Mouse (Mus musculus) midbrain, embryonic 15.5 days (tissue): ENCODE results near the gene Kif17. TPM values are rescaled to one million over a fixed set of nuclear protein-coding genes. Genes with fewer than 3 reads are reported as not detected.
A peak's percentile ranks its signal among the peaks of the same experiment; 100 is the strongest.

Experiments used
- ATAC-seq: fragments of 200-750 bp; cut with Nextera tagmentation; replicated peaks from 2 replicates; pipeline ENCODE4 v1.8.0; 2017; ENCODE audit warnings: moderate TSS enrichment
- H3K27ac ChIP-seq: fragments of 300-500 bp; sonication (generic); 2 replicates; pipeline ENCODE4 v1.5.1; 2015; ENCODE audit warnings: mild to moderate bottlenecking, inconsistent platforms
- H3K27me3 ChIP-seq: fragments of 300-500 bp; sonication (generic); replicated peaks from 2 replicates; pipeline ENCODE4 v1.6.1; 2015; ENCODE audit warnings: inconsistent platforms
- H3K36me3 ChIP-seq: fragments of 300-500 bp; sonication (generic); replicated peaks from 2 replicates; pipeline ENCODE4 v1.6.1; 2015; ENCODE audit warnings: inconsistent platforms
- H3K4me1 ChIP-seq: fragments of 300-500 bp; sonication (generic); 2 replicates; pipeline ENCODE4 v1.6.1; 2015; ENCODE audit warnings: inconsistent platforms
- H3K4me2 ChIP-seq: fragments of 300-500 bp; sonication (generic); 2 replicates; pipeline ENCODE4 v1.6.1; 2015; ENCODE audit warnings: inconsistent platforms, mild to moderate bottlenecking, moderate library complexity
- H3K4me3 ChIP-seq: fragments of 300-500 bp; sonication (generic); 2 replicates; pipeline ENCODE4 v1.5.1; 2015; ENCODE audit warnings: mild to moderate bottlenecking, inconsistent platforms
- H3K9ac ChIP-seq: fragments of 300-500 bp; sonication (generic); 2 replicates; pipeline ENCODE4 v1.6.1; 2015; ENCODE audit warnings: mild to moderate bottlenecking, inconsistent platforms
- H3K9me3 ChIP-seq: fragments of 300-500 bp; sonication (generic); 2 replicates; pipeline ENCODE4 v1.6.1; 2016; ENCODE audit warnings: inconsistent platforms
- WGBS: fragments of 180-500 bp; shearing (Covaris S2); methylation state at CpG from one replicate; pipeline ENCODE4 v1.1.7; 2015; ENCODE audit warnings: mixed read lengths; 5-methylcytosine and 5-hydroxymethylcytosine counted together
- polyA plus RNA-seq: library from polyadenylated mRNA; unstranded; fragments of >200 nt; fragmentation: Nextera tagmentation; extraction: Ambion mirVana; gene quantifications from 2 replicates; pipeline ENCODE4 v1.2.1, GENCODE M21; 2015

Gene Kif17
- 2.8 and 3.8 TPM in 2 replicates for polyA plus RNA-seq

- H3K27ac ChIP-seq = peak within 1 kb of the TSS; percentile 78
- H3K4me2 ChIP-seq = peak within 1 kb of the TSS; percentile 94
- peak; percentile 94 for ATAC-seq
- H3K36me3 ChIP-seq = peaks cover 2% of the 10 kb centered on the region; the same call in 1 of the 2 replicates
- WGBS = under 1% methylated on average over 64 of the region's 74 CpGs
- H3K9ac ChIP-seq = peak within 1 kb of the TSS; percentile 63
- H3K4me3 ChIP-seq = peak within 1 kb of the TSS; percentile 67
- H3K27me3 ChIP-seq = peaks cover 3% of the 10 kb centered on the region; the same call in 1 of the 2 replicates
- peaks cover 38% of the 10 kb centered on the region for H3K4me1 ChIP-seq
- no peaks in the 10 kb centered on the region for H3K9me3 ChIP-seq
These were observed at the start of gene Kif17, which contains the start of gene Sh2d5 for GRCm38 (mm10) chr4:138250088-138250960. Gene Kif17, plus strand, starts transcription at chr4:138250435. Gene Sh2d5, plus strand, starts transcription at chr4:138250403.

DNA sequence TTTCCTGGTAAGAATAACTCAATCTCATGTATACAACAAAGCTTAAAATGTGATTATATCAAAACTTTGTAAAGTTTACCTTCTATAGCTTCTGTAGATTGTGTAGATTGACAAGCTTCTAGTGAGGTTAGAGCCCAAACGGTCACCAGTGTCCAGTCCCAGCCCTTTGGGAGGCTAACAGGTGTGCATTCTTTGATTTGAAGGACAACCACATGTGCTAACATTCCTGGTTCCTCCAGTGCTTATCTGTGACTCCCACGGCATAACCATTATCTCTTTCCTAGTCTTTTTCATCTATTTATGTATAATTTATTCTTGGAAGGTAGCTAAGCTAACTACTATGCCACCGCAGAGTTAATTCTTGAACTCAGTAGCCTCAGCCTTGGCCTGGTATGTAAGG is 49.5 kb upstream of the Kif17 start:
- Histone ChIP-seq H3K4me1 (no peaks in the 10 kb centered on the region), H3K4me3 (no peak overlapping the region), H3K9ac (no peak overlapping the region), H3K27ac (no peak overlapping the region), H3K9me3 (no peaks in the 10 kb centered on the region), H3K36me3 (peaks cover 72% of the 10 kb centered on the region), H3K27me3 (no peaks in the 10 kb centered on the region), H3K4me2 (no peak overlapping the region)
- ATAC-seq = no peak
- WGBS = 96% methylated on average over 3 of the region's 3 CpGs

DNA sequence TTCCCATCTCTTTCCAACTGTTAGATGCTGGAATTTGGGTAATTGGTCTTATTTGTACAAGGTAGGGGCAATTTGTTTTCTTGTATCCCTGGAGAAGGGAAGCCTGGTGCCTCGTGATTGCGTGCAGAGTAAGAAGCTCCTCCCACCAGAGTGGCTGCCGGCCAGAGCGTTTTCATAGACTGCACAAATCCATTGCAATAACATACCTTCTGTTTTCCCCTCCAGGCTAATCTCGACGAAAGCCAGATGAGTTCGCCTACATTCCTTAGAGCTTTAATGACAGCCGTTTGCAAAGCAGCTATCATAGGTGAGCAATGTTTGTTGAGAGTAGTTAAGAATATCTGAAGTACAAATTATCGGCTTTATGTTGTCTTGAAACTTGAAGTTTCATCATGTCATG is 48.5 kb upstream of the Kif17 start:
- no peak overlapping the region for H3K4me3 ChIP-seq
- no peaks in the 10 kb centered on the region for H3K27me3 ChIP-seq
- H3K9ac ChIP-seq = no peak overlapping the region
- H3K9me3 ChIP-seq = no peaks in the 10 kb centered on the region
- 85% methylated on average over 9 of the region's 9 CpGs for WGBS
- H3K4me2 ChIP-seq = no peak overlapping the region
- no peak overlapping the region for H3K27ac ChIP-seq
- H3K4me1 ChIP-seq = no peaks in the 10 kb centered on the region
- no peak for ATAC-seq
- peaks cover 69% of the 10 kb centered on the region for H3K36me3 ChIP-seq

DNA sequence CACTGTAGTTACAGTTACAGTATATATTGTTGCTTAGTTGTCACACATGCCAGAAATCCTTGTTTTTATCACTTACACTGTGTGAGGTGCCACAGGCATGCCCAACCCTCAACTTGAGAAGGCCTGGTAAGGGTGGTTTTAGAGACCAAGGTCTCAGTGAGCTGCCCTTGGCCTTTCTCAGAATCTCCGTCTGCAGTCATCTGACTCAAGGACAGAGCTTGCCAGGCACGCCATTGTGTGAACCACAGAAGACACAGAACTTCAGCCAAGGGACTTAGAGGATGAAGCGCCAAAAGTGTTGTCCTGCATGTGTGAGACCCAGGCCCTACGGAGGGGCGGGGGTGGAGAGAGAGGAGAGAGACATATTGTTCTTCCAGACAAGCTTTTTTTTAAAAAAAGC is 40.1 kb upstream of the Kif17 start:
- Histone ChIP-seq H3K27ac (no peak overlapping the region), H3K4me1 (no peaks in the 10 kb centered on the region), H3K27me3 (no peaks in the 10 kb centered on the region), H3K4me2 (no peak overlapping the region), H3K9me3 (no peaks in the 10 kb centered on the region), H3K36me3 (peaks cover 24% of the 10 kb centered on the region), H3K4me3 (no peak overlapping the region), H3K9ac (no peak overlapping the region)
- WGBS = 91% methylated on average over 5 of the region's 5 CpGs
- no peak for ATAC-seq

- no peak overlapping the region for H3K4me3 ChIP-seq
- H3K36me3 ChIP-seq = peaks cover 7% of the 10 kb centered on the region
- no peak for ATAC-seq
- no peaks in the 10 kb centered on the region for H3K9me3 ChIP-seq
- WGBS = 90% methylated on average over 3 of the region's 3 CpGs
- no peak overlapping the region for H3K4me2 ChIP-seq
- H3K4me1 ChIP-seq = peaks cover 19% of the 10 kb centered on the region
- no peaks in the 10 kb centered on the region for H3K27me3 ChIP-seq
- no peak overlapping the region for H3K27ac ChIP-seq
- no peak overlapping the region for H3K9ac ChIP-seq
These were observed 36.4 kb upstream of the Kif17 start for GRCm38 (mm10) chr4:138213861-138214260.

- peak; percentile 1; the same call in 1 of the 2 replicates for ATAC-seq
- Histone ChIP-seq H3K27me3 (no peaks in the 10 kb centered on the region), H3K36me3 (no peaks in the 10 kb centered on the region), H3K4me2 (peak overlapping the region; percentile 79), H3K27ac (peak overlapping the region; percentile 100), H3K9me3 (no peaks in the 10 kb centered on the region), H3K4me3 (peak overlapping the region; percentile 90), H3K4me1 (peaks cover 32% of the 10 kb centered on the region), H3K9ac (peak overlapping the region; percentile 96)
- WGBS = 39% methylated on average over 13 of the region's 13 CpGs
These were observed 34.5 kb upstream of the Kif17 start for GRCm38 (mm10) chr4:138215671-138216199.

GRCm38 (mm10) chr4:138216200-138216890 is 33.9 kb upstream of the Kif17 start, which contains the start of gene Hp1bp3:
Gene Hp1bp3, plus strand, starts transcription at chr4:138216296.
- peak; percentile 82 for ATAC-seq
- Histone ChIP-seq H3K9me3 (no peaks in the 10 kb centered on the region), H3K4me1 (peaks cover 35% of the 10 kb centered on the region), H3K27ac (peak within 1 kb of the TSS; percentile 100), H3K4me2 (peak within 1 kb of the TSS; percentile 79), H3K4me3 (peak within 1 kb of the TSS; percentile 90), H3K9ac (peak within 1 kb of the TSS; percentile 96), H3K27me3 (no peaks in the 10 kb centered on the region), H3K36me3 (no peaks in the 10 kb centered on the region)
- WGBS = 1% methylated on average over 63 of the region's 84 CpGs

GRCm38 (mm10) chr4:138216891-138217392 is 33.3 kb upstream of the Kif17 start:
- under 1% methylated on average over 46 of the region's 68 CpGs for whole genome bisulfite sequencing
- H3K27ac ChIP-seq = peak overlapping the region; percentile 100

DNA sequence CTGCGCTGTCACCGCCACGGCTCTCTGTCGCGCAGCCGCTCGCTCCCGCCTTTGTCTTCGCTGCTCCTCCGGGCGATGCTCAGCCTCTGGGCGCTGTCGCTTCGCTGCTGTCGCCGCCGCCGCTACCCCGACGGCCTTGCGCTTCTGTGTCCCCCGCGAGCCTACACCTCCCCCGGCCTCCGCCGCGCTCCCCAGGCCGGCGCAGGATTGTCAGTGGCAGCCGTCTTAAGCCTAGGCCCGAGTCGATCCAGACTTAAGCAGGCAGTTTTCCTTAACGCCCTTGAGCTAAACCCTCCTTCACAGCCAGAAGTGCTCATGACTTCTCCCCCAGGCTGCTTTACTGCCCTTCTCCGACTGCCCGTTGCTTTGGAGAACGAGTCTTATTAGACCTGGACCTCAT is 32.8 kb upstream of the Kif17 start:
- ATAC-seq = no peak
- H3K36me3 ChIP-seq = 0 out of 2 replicates have a peak, but pooled peaks cover 3% of the 10 kb centered on the region
- WGBS = 0% methylated on average over 36 of the region's 36 CpGs

More at GRCm38 (mm10) chr4:138216891-138217392, 33.3 kb upstream of the Kif17 start:
- no peaks in the 10 kb centered on the region for H3K9me3 ChIP-seq
- H3K27me3 ChIP-seq = no peaks in the 10 kb centered on the region
- H3K4me3 ChIP-seq = peak overlapping the region; percentile 90
- H3K9ac ChIP-seq = peak overlapping the region; percentile 96
- peaks cover 35% of the 10 kb centered on the region for H3K4me1 ChIP-seq
- ATAC-seq = peak; percentile 95
- peak overlapping the region; percentile 79 for H3K4me2 ChIP-seq
- H3K36me3 ChIP-seq = no peaks in the 10 kb centered on the region

DNA sequence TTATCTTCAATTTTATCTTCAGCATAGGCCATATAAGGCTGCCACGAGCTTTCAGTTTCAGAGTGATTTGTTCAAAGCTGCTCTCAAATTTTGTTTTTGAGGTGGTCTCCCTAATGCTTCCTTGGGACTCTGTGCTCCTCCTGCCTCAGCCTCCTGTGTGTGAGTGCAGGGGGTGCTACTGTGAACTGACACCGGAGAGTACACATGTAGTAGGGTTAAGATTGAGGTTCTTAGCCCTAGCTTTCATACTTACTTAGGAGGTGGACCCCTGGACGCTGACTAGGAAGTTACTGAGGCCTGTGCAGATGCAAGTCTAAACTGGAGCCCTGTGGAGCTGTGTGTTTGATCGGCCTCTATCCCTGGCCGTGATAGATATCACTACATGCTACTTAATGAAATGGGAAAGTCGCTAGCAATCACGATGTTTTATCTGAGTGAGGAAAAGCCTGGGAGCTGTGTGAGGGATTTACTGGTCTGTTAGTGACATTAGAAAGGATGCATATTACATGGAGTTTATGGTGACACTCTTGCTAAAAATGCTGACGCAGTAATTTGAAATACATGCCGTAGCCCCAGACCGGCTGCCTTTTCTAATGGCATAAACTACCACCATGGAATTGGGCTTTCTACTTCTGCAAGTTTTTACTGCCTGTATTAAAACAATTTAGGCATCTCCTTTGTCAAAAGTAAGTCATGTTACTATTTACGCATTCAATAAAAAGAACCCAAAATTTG is 32.1 kb upstream of the Kif17 start:
- Histone ChIP-seq H3K9ac (peak overlapping the region; percentile 96), H3K36me3 (peaks cover 3% of the 10 kb centered on the region; the same call in 1 of the 2 replicates), H3K27ac (peak overlapping the region; percentile 100; the same call in 1 of the 2 replicates), H3K27me3 (no peaks in the 10 kb centered on the region), H3K9me3 (no peaks in the 10 kb centered on the region), H3K4me2 (peak overlapping the region; percentile 69), H3K4me1 (peaks cover 35% of the 10 kb centered on the region), H3K4me3 (peak overlapping the region; percentile 90)
- WGBS = 82% methylated on average over 11 of the region's 11 CpGs
- no peak for ATAC-seq

More for the DNA sequence above, 32.8 kb upstream of the Kif17 start:
- Histone ChIP-seq H3K4me1 (peaks cover 35% of the 10 kb centered on the region), H3K27me3 (no peaks in the 10 kb centered on the region), H3K9ac (peak overlapping the region; percentile 96), H3K9me3 (no peaks in the 10 kb centered on the region), H3K27ac (peak overlapping the region; percentile 100), H3K4me2 (peak overlapping the region; percentile 69), H3K4me3 (peak overlapping the region; percentile 90)

GRCm38 (mm10) chr4:138219331-138219730 is 30.9 kb upstream of the Kif17 start:
- no peak overlapping the region for H3K9ac ChIP-seq
- peaks cover 35% of the 10 kb centered on the region for H3K4me1 ChIP-seq
- no peak for ATAC-seq
- 86% methylated on average over 5 of the region's 5 CpGs for WGBS
- H3K4me2 ChIP-seq = no peak overlapping the region
- H3K9me3 ChIP-seq = no peaks in the 10 kb centered on the region
- no peak overlapping the region for H3K4me3 ChIP-seq
- no peaks in the 10 kb centered on the region for H3K27me3 ChIP-seq
- peaks cover 14% of the 10 kb centered on the region for H3K36me3 ChIP-seq
- no peak overlapping the region for H3K27ac ChIP-seq
